Mouse (Mus musculus): Measurements from ENCODE around the gene Parp11.
"Not testable (repeated sequence)": the region's sequence is repeated elsewhere in the genome, so short reads cannot be mapped to it uniquely, and the experiment has no call there.

Parp11 gene

DNA sequence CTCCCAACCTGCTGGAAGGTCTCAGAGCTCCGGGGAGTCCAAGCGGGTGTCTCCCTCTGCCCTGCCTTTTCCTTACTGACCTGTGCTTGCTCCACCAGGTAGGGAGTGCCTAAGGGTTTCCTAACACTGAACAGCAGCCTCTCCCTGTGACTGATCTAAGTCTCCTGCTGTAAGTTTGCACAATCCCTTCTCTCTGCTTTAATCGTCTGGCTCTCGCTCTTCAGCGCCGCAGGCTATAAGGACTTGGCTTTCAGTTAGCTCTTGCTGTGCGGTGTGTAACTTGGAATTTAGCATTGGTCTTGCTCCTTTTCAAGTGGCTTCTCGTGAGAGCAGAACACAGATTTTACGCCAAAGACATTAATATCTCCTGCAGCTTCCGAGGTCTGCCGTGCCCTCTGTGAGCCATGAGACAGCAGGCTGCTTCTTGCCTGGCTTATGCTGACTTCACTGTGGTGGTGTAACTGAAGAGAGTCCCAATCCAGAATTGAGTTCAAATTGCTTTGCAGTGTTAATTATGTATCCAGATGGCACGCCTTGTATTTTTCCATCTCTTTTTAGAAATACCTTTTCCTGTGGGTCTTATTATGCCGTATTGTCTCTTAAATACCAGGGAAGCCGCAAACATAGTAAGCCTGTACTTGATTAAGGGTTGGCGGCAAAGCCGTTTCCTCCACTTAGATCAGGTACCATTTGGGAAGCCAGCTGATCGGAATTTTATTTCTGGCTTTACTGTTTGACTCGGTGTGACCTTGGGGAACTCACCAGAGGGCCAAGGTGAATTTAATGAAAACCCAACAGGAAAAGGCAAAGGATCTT is 50.4 kb downstream of the Parp11 start:
- DNase-seq (ENCODE audit: low spot score): no peak

GRCm38 (mm10) chr6:127500119-127500518 is 53.5 kb downstream of the Parp11 start:
- no peak for DNase-seq (ENCODE audit: low spot score)

DNA sequence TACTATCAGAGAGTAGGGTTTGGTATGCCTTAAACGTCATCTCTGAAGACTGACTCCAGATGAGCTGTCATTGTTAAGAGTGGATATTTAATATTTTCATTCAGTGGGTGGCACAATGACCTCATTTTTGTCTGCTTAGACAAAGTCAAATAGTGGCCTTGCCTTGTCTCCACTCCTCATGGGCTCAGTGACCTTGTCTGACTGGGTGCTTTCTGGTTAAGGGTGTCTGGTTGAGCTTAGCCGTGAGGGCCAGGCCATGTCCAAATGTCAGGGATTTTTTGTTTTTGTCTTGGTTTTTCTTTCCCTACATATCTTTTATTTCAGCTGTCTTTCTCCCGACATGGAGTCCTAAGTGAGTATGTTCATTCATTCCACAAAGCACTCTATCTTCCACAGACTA is 54.2 kb downstream of the Parp11 start:
- DNase-seq (ENCODE audit: low spot score): no peak

DNA sequence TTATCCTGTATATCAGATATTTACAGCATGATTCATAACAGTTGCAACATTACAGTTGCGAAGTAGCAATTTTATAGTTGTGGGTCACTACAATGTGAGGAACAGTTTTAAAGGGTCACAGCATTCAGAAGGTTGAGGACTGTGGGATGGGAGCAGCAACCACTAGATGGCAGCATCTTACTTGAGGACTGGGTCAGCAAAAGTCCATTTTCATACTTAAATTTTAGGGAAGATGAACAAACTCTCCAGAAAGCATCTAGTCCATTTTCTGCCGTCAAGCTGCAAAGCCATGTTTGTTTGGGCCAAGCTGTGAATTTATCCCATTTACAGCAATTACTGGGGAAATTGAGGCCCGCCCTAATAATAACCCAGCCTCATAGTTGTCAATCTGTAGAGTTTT is 55.9 kb downstream of the Parp11 start:
- peak; percentile 48 for DNase-seq (ENCODE audit: low spot score)

GRCm38 (mm10) chr6:127513776-127514175 is 67.1 kb downstream of the Parp11 start:
- not testable (repeated sequence) for DNase-seq (ENCODE audit: low spot score)

- no peak for DNase-seq (ENCODE audit: low spot score)
Observed at GRCm38 (mm10) chr6:127521176-127521575, 74.5 kb downstream of the Parp11 start.

DNA sequence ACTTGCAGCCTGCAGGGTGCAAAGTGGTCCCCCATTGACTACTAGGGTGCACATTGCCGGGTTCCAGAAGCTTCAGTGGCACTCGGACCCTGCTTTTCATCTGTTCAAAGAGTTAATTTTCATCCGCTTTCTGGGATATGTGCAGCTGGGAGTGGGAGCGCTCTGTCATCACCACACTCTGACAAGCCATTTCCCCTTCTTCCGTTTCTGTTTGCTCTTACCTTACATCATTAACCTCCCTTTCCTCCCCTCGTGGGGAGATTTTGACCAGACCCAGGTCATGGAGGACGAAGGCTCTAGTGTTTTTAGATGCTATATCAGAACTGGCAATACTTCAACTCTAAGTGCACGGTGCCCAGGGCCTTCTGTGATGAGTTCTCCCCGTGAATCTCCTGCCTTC is 75.7 kb downstream of the Parp11 start:
- no peak for DNase-seq (ENCODE audit: low spot score)

DNA sequence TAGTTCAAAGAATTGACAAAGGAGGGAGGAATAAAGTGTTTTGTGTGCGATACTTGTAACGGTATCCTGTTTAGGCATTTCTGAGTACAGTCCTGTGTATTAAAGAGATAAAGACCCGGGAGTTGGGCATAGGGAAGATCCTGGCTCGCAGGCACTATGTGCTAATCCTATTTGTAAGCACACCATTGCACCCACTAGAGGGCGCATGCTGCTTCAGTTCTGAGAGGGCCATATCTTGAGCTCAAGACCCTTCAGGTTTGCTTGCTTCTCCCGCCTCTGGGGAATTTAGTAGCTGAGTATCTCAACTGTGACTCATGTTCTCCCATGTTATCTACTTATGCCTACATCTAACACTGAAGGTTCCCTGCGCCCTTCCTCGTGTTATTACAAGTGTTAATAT is 77.8 kb downstream of the Parp11 start:
- DNase-seq (ENCODE audit: low spot score): peak; percentile 62

- DNase-seq (ENCODE audit: low spot score): no peak
Observed at GRCm38 (mm10) chr6:127528625-127529024, 82.0 kb downstream of the Parp11 start.

- peak; percentile 77 for DNase-seq (ENCODE audit: low spot score)
Observed at GRCm38 (mm10) chr6:127529451-127529850, 82.8 kb downstream of the Parp11 start.

- DNase-seq (ENCODE audit: low spot score): no peak
Observed at GRCm38 (mm10) chr6:127530206-127530605, 83.6 kb downstream of the Parp11 start.

- DNase-seq (ENCODE audit: low spot score): no peak
Observed at GRCm38 (mm10) chr6:127531412-127532205, 85.0 kb downstream of the Parp11 start.

DNA sequence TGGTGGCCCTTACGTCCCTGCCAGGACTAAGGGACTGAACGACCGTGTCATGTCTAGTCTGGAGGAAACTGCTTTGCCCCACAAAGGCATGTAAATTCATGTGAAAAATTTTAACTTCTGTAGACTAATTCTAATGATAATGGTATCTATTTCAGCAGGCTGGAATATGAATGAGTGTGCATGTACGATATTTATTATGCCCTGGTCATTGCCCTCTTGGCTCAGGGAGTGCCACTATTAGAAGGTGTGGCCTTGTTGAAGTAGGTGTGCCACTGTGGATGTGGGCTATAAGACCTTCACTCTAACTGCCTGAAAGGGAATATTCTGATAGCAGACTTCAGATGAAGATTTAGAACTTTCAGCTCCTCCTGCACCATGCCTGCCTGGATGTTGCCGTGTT is 85.7 kb downstream of the Parp11 start:
- no peak for DNase-seq (ENCODE audit: low spot score)

DNA sequence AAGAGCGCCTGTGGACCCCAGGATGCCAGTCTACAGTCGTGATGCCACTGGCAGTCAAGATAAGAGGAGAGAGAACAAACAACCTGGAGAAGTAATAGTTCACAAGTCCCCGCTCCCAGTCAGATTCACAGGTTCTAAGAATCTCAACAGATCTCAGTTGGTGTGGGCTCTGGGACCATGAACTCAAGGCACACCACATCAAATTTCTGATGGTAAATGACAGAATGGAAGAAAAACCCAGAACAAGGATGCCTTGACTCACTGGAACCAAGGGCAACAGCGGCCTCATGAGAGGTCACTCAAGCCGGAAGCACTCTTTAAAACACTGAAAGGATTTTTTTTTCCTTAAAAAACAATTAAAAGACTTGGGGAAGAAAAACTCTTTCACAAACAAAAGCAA is 87.1 kb downstream of the Parp11 start:
- DNase-seq (ENCODE audit: low spot score): no peak

DNA sequence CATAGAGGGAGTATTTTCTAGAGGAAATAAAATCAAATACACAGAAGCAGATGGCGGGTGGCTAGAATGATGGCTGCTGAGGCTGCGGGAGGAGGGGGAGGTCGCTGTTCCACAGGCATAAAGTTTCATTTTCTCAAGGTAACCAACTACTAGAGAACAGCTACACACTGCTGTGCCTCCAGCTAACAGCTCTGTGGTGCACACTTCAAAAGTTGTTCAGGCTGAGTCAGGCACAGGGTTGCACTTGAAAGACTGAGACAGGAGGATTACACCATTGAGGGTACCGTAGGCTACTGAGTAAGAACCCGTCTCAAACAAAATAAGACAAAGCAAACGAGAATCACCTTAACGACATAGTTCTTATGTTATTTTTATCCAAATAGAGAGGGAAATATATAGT is 90.4 kb downstream of the Parp11 start:
- DNase-seq (ENCODE audit: low spot score): no peak

GRCm38 (mm10) chr6:127538118-127538517 is 91.5 kb downstream of the Parp11 start:
- DNase-seq (ENCODE audit: low spot score): no peak

GRCm38 (mm10) chr6:127539226-127539625 is 92.6 kb downstream of the Parp11 start:
- DNase-seq (ENCODE audit: low spot score): no peak

- DNase-seq (ENCODE audit: low spot score): no peak
Observed at GRCm38 (mm10) chr6:127539659-127540058, 93.0 kb downstream of the Parp11 start.

DNA sequence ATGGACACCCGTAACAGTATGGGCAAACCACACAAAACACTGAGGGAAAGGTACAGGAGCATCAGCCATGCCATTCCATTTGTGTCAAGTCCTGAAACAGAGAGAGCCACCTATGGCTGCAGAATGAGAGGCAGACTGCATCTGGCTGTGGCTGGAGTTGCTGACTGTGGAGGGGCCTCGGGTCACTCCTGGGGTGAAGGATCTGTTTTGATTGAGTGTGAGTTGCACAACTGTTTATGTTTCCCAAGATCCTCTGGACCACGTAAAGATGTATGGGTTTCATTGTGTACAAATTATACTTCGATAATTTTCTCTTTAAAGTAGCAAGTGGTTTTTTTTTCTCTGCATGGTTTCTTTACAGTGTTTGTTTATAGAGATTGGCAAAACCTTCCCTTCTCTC is 93.9 kb downstream of the Parp11 start:
- no peak for DNase-seq (ENCODE audit: low spot score)

DNA sequence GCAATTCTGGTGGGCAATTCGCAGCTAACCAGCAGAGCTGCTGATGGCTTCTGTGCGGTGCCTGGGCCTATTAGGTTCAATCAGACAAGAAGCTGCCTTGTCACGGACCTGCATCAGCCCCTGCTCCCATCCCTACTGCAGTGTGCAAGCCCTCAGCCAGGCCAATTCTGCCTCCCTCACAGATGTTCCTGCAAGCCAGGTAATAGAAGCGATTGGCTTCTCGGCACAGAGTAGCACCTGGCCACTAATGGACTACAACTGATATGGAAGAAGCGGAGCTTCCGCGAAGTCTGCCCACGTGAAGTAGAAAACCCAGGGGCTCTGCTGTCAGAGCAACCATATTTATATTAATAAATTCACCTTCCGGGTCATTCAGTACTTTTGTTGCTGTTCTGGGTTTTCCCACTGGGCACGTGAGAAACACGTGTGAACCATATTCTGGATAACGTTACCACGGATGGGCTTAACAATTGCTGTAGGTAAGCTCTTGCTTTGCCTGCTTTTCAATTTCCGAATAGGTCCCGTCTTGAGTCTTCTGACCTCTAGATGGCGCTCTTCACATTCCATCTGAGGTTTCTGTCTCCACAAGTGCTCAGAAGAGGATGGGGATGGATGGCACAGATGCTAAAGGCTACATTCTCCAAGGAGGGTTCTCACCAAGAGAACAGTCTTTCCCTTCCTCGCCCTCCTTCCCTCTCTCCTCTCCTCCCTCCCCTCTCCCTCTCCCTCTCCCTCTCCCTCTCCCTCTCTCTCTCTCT is 95.2 kb downstream of the Parp11 start:
- DNase-seq (ENCODE audit: low spot score): peak; percentile 53

All from urinary bladder, postnatal 14 days (tissue).